Mouse (Mus musculus): ENCODE data around the gene Fabp6.

DNA sequence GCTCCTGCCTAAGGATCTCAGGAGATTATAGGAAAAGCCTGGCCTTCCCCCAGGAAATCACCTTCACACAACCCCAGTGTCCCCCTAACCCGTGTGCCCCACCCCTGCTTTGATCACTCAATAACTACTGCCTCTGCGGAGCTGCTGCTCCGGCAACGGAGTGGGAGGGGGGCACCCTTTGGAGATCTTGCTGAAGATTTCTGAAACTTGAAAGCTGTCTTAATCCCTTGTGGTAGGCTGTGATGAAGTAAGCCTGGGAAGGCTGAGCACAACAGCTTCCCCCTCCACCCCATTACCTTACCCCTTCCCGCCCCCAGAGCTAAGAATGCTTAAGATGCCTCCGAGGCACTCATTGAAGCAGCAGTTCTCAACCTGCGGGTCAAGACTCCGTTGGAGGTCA, 35.5 kb downstream of the Fabp6 start:
- TF ChIP-seq CTCF (IDR thresholded peaks at IDR 0.05; ENCODE audit: borderline replicate concordance, extremely low read depth, insufficient read depth, insufficient read length) (no peak), POLR2A (IDR thresholded peaks at IDR 0.05; ENCODE audit: borderline replicate concordance, extremely low read depth, insufficient read depth, insufficient read length, poor library complexity, severe bottlenecking) (no peak)
